Mouse (Mus musculus) right cerebral cortex, postnatal 10 days (tissue): ENCODE measurements around the gene Vmn1r90.
"Not testable (repeated sequence)": the region's sequence is repeated elsewhere in the genome, so short reads cannot be mapped to it uniquely, and the experiment has no call there.

Experiments
- DNase-seq, 2 experiments: peaks; one replicate each; pipeline ENCODE4 v3.0.0; 2021; ENCODE audit warnings: low spot score in 2 of 2

Vmn1r90 gene

DNA sequence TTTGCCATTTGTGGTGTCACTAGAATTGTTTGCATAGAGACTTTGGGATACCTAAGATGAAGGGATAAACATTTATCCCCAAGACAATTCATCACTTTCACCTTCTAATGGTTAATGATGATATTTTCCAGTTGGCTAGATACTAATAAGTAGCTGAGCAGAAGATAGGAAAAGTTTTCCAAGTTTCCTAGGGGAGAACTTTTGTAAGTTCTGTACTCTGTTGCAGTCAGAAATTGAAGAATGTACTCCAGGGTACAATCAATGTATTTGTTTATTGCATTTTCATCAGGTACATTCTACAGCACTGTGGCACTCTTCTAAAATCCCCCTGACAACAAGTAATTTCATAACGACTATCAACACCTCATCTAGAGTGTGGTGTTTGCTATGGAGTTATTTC is at the start of gene Vmn1r90:
Gene Vmn1r90, minus strand, starts transcription at position 101 of the 400 bp plus-strand sequence.
- no peak for DNase-seq

DNA sequence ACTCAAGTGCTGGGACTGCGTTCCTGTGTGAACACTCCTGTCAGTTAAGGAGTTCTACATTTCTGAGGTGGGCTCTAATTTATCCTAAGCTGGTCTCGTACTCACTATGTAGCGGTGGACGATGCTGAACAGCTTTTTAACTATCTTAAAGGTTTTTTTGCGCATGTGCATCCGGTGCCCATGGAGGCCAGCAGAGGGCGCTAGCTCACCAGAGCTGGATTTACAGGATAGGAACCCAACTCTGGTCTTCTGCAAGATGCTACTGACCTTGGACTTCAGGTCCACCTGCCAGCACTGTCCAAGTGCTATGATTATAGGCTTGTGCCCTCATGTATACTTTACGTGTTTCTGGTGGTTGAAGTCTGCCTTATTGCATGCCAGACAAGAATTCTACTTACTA is 29.7 kb upstream of the Vmn1r90 start:
- DNase-seq = not testable (repeated sequence)

DNA sequence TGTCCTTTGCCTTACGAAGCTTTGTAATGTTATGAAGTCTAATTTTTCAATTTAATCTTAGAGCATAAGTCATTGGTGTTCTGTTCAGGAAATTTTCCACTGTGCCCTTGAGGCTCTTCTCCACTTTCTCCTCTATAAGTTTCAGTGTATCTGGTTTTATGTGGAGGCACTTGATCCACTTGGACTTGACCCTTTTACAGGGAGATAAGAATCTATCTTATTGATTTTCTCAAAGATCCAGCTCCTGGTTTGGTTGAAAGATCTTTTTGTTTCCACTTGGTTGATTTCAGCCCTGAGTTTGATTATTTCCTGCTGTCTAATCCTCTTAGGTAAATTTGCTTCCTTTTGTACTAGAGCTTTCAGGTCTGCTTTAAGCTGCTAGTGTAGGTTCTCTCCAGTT is 11.0 kb downstream of the Vmn1r90 start:
- no peak for DNase-seq

GRCm38 (mm10) chr7:14525280-14525679 is 38.0 kb downstream of the Vmn1r90 start:
- DNase-seq = no peak

DNA sequence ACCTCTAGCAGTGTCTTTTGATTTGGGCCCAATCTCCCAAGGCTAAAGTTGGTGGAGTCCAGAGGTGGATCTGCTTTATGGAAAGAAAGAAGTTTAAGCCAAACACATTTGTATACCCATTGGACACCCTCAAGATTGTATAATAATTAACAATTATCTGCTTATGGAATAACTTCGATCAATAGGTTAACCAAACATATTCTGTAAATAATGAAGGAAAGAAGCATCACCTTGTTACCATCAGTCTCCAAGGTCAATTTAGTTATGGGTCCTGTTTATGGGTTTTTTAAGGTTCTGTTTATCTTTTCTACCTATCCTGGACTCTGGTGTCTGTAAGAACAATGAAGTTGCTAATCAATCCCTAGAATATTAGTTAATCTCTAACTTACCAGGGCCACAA is 40.7 kb downstream of the Vmn1r90 start:
- no peak for DNase-seq

- DNase-seq = no peak
Observed at GRCm38 (mm10) chr7:14518301-14518700, 45.0 kb downstream of the Vmn1r90 start.
